Mouse (Mus musculus) kidney, postnatal 0 days (tissue): ENCODE measurements around the gene Axin1. TPM values are rescaled to one million over a fixed set of nuclear protein-coding genes. Genes with fewer than 3 reads are reported as not detected.
A peak's percentile ranks its signal among the peaks of the same experiment; 100 is the strongest.

ENCODE experiments used
- ATAC-seq: fragments of 200-750 bp; cut with Nextera tagmentation; replicated peaks from 2 replicates; pipeline ENCODE4 v1.8.0; 2017; ENCODE audit warnings: low read depth, moderate number of reproducible peaks, moderate TSS enrichment, moderate library complexity; ENCODE audit not compliant: low FRiP score
- DNase-seq: peaks from one replicate; pipeline ENCODE4 v3.0.0-alpha.2; 2016; ENCODE audit warnings: low spot score
- H3K27ac ChIP-seq: fragments of 300-500 bp; sonication (generic); 2 replicates; pipeline ENCODE4 v1.5.1; 2014; ENCODE audit warnings: mild to moderate bottlenecking
- H3K27me3 ChIP-seq: fragments of 300-500 bp; sonication (generic); 2 replicates; pipeline ENCODE4 v1.6.1; 2014; ENCODE audit warnings: low read length, mixed read lengths; ENCODE audit not compliant: insufficient read depth
- H3K36me3 ChIP-seq: fragments of 300-500 bp; sonication (generic); 2 replicates; pipeline ENCODE4 v1.6.1; 2014; ENCODE audit warnings: low read length, mixed read lengths; ENCODE audit not compliant: insufficient read depth
- H3K4me1 ChIP-seq: fragments of 300-500 bp; sonication (generic); replicated peaks from 2 replicates; pipeline ENCODE4 v1.6.1; 2014; ENCODE audit warnings: antibody characterized with exemption, low read length, mixed read lengths; ENCODE audit not compliant: insufficient read depth
- H3K4me2 ChIP-seq: fragments of 300-500 bp; sonication (generic); 2 replicates; pipeline ENCODE4 v1.6.1; 2014; ENCODE audit warnings: mild to moderate bottlenecking, low read length, moderate library complexity, mixed read lengths
- H3K4me3 ChIP-seq: fragments of 300-500 bp; sonication (generic); replicated peaks from 2 replicates; pipeline ENCODE4 v1.5.1; 2014; ENCODE audit warnings: low read depth, low read length
- H3K9ac ChIP-seq: fragments of 300-500 bp; sonication (generic); 2 replicates; pipeline ENCODE4 v1.6.1; 2014; ENCODE audit warnings: low read depth, low read length
- H3K9me3 ChIP-seq: fragments of 300-500 bp; sonication (generic); replicated peaks from 2 replicates; pipeline ENCODE4 v1.6.1; 2016; ENCODE audit warnings: low read length, inconsistent platforms, mixed read lengths
- CTCF ChIP-seq: IDR thresholded peaks from 2 replicates; pipeline ENCODE4 v1.5.1; 2016; ENCODE audit warnings: antibody characterized with exemption, low read depth, mild to moderate bottlenecking, moderate library complexity
- WGBS: fragments of 180-500 bp; shearing (Covaris S2); extraction: QIAGEN DNeasy Blood & Tissue Kit; methylation state at CpG from one replicate; pipeline ENCODE4 v1.1.7; 2014; 5-methylcytosine and 5-hydroxymethylcytosine counted together
- polyA plus RNA-seq: library from polyadenylated mRNA; unstranded; fragments of >200 nt; fragmentation: Nextera tagmentation; extraction: Ambion mirVana; gene quantifications from 2 replicates; pipeline ENCODE4 v1.2.1, GENCODE M21; 2015

The Axin1 gene
- polyA plus RNA-seq, 1 experiment from 2014 or later, result 19.4 TPM

DNA sequence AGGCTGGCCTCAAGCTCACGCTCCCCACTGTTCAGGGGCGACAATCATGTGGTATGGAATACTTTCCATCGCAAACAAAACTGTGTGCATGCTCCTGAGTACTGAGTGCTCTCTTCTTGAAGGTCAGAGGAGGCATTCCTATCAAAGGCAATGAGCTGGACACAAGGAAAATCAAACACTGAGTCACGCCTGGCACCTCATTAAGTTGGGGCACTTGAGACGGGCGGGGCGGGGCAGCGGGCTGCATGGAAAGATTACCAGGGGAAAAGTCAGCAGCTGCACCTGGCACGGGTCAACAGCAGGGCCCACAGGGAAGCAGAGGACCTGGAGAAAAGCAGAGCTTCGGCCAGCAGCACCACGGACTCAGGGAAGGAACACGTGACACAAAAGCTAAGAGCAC, 86.7 kb downstream of the Axin1 start:
- ATAC-seq, result peak; percentile 70; the same call in 1 of the 2 replicates
- DNase-seq, result no peak

DNA sequence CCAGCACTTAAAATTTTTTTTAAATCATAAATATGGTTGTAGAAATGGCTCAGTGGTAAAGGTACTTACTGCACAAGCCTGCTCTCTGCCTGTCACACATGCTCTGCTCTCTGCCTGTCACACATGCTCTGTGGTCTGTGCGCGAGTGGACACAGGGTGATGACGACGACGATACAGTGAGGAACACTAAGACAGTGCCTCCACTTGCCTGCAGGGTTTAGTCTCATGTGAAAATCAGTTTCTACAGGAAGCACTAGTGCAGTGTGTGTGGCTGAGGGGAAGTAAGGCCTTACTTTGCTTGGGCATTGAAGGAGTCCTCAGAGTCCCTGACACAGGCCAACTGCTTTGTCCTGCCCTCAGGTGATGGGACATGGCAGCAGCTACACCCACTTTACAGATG, 91.3 kb downstream of the Axin1 start:
- Histone ChIP-seq H3K27me3 (no peaks in the 10 kb centered on the region), H3K36me3 (no peaks in the 10 kb centered on the region), H3K9ac (no peak overlapping the region), H3K4me3 (no peak overlapping the region), H3K4me2 (no peak overlapping the region), H3K9me3 (no peaks in the 10 kb centered on the region), H3K4me1 (no peaks in the 10 kb centered on the region; the same call in 1 of the 2 replicates), H3K27ac (no peak overlapping the region)
- no peak for ATAC-seq
- no peak for TF ChIP-seq CTCF
- 95% methylated on average over 5 of the region's 5 CpGs for WGBS
- DNase-seq, result no peak

More for the DNA sequence above, 86.7 kb downstream of the Axin1 start:
- H3K4me3 ChIP-seq, result no peak overlapping the region
- 0 out of 2 replicates have a peak, but pooled peaks cover 3% of the 10 kb centered on the region for H3K36me3 ChIP-seq
- no peak overlapping the region for H3K4me2 ChIP-seq
- TF ChIP-seq CTCF, result no peak
- 45% methylated on average over 12 of the region's 12 CpGs for WGBS
- no peaks in the 10 kb centered on the region; the same call in 1 of the 2 replicates for H3K4me1 ChIP-seq
- H3K9me3 ChIP-seq, result no peaks in the 10 kb centered on the region
- H3K27ac ChIP-seq, result peak overlapping the region; percentile 78; the same call in 1 of the 2 replicates
- H3K9ac ChIP-seq, result no peak overlapping the region
- H3K27me3 ChIP-seq, result no peaks in the 10 kb centered on the region

DNA sequence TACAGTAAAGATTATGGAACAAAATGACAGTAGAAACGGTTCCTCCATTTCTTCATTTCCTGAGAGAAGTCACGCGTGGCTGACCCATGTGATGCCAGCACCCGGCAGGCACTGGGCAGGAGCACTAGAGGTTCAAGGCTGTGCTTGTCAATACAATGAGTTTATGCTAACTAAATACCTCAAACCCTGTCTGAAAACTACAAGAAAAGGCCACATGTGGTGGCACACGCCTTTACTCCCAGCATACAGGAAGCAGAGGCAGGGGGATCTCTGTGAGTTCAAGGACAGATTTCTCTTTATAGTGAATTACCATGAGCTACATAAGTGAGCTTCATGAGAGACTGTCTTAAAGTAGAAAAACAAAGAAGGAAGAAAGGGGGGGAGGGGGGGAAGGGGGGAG, 92.7 kb downstream of the Axin1 start:
- no peak overlapping the region for H3K4me2 ChIP-seq
- DNase-seq (no peak), ATAC-seq (no peak)
- no peaks in the 10 kb centered on the region for H3K9me3 ChIP-seq
- H3K36me3 ChIP-seq, result no peaks in the 10 kb centered on the region
- no peaks in the 10 kb centered on the region for H3K27me3 ChIP-seq
- H3K9ac ChIP-seq, result no peak overlapping the region
- no peak for TF ChIP-seq CTCF
- 74% methylated on average over 5 of the region's 5 CpGs for WGBS
- no peak overlapping the region for H3K4me3 ChIP-seq
- 0 out of 2 replicates have a peak overlapping the region, but pooled peaks have one; percentile 13 for H3K27ac ChIP-seq
- H3K4me1 ChIP-seq, result no peaks in the 10 kb centered on the region

DNA sequence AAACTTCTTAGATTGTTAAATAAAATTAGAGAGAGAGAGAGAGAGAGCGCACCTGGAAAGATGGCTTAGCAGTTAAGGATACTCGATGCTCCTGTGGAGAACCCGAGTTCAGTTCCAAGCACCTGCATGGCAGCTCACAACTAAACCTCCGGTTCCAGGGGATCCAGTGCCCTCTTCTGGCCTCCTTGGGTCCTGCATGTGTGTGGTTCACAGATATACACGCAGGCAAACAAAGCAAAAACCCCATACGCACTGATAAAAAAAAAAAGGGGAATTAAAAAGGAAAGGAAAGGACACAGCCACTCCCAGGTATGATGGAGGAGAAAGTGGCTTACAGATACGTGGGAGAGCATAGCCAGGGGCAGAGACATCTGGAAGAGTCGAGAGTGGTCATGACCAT, 94.4 kb downstream of the Axin1 start:
- Histone ChIP-seq H3K27ac (no peak overlapping the region), H3K4me3 (no peak overlapping the region), H3K9ac (no peak overlapping the region), H3K36me3 (no peaks in the 10 kb centered on the region), H3K4me2 (no peak overlapping the region), H3K4me1 (no peaks in the 10 kb centered on the region), H3K9me3 (no peaks in the 10 kb centered on the region), H3K27me3 (no peaks in the 10 kb centered on the region)
- no peak for ATAC-seq
- no peak for DNase-seq
- WGBS, result 76% methylated on average over 8 of the region's 8 CpGs
- TF ChIP-seq CTCF, result peak; percentile 51

DNA sequence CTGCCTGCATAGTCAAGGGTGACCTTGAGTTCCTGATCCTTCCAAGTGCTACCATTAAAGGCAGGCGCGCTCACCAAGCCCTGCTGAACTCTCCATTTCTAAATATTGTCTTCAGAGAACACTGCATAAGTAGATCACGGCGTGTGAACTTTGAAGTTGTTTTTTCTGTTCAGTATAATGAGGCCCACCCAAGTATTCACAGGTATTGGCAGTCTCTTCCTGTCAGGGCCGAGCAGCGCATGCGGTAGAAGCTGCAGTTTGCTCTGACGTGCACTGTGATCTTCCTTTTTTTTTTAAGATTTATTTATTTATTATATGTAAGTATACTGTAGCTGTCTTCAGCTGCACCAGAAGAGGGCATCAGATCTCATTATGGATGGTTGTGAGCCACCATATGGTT, 95.9 kb downstream of the Axin1 start:
- H3K9ac ChIP-seq, result no peak overlapping the region
- H3K27me3 ChIP-seq, result no peaks in the 10 kb centered on the region
- 88% methylated on average over 8 of the region's 8 CpGs for WGBS
- H3K9me3 ChIP-seq, result no peaks in the 10 kb centered on the region
- no peaks in the 10 kb centered on the region for H3K36me3 ChIP-seq
- no peak overlapping the region for H3K4me2 ChIP-seq
- no peak overlapping the region for H3K27ac ChIP-seq
- DNase-seq, result no peak
- TF ChIP-seq CTCF, result no peak
- no peak for ATAC-seq
- H3K4me1 ChIP-seq, result no peaks in the 10 kb centered on the region
- H3K4me3 ChIP-seq, result no peak overlapping the region

DNA sequence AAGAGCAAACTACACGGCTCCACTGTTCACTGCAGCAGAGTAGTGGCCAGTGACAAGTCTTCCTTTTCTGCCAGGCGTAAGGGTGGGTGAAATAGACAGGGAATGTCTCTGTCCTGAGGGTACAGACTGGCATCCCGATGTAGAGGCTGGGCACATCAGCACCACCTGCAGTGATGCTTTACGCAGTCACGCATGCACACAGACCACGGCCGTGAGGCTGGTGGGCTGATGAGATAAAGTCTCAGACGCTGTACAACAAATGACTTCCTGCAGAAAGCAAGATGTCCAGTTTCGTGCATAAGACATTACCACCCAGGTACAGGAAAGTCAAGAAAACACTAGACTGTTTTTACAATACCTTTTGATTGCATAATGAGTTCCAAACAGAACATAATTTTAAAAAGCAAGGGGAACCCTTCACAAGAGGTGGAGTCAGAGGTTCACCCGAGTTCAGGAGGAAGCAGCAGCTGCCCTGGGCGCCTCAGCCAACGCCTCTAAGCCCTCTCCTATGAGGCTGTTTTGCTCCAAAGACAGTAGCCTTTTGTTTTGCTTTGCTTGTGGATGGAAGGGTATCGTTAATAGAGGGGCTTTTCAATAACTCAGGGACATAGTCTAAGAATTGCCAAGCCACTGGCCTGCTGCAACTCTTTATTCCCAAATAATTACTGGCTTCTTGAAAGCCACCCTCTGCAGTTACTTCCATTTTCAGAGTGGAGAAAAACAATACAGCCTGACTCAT, 96.8 kb downstream of the Axin1 start:
- H3K4me2 ChIP-seq, result no peak overlapping the region
- no peaks in the 10 kb centered on the region for H3K9me3 ChIP-seq
- H3K27ac ChIP-seq, result peak overlapping the region; percentile 32
- H3K27me3 ChIP-seq, result no peaks in the 10 kb centered on the region
- 61% methylated on average over 13 of the region's 13 CpGs for WGBS
- DNase-seq (no peak), ATAC-seq (no peak)
- no peak overlapping the region for H3K9ac ChIP-seq
- TF ChIP-seq CTCF, result no peak
- H3K36me3 ChIP-seq, result no peaks in the 10 kb centered on the region
- H3K4me1 ChIP-seq, result no peaks in the 10 kb centered on the region
- no peak overlapping the region for H3K4me3 ChIP-seq
